Mouse (Mus musculus): Measurements from ENCODE around the gene Pbx1.

DNA sequence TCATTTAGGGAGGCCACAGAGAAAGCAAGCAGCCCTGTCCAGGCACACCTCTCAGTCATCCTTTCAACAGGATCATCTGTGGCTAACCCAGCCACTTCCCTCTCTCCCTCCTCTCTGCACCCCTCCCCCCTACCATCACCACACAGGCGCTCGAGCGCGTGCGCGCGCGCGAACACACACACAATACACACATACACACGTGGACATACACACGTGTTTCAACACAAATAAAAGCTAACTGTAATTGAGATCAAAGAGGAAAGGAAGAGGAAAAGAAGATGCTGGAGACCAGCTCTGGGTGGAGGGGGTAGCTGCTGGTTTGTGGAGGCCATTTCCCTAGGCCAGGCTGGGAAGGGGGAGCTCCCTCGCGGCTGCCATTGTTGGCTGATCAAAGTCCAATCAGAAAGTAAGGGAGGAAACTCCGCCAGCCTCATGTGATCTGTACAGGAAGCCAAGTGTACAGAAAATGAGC is 75.1 kb downstream of the Pbx1 start:
- TF ChIP-seq ZC3H11A (IDR thresholded peaks at IDR 0.05; ENCODE audit: low read depth, low read length): no peak
- TF ChIP-seq POLR2A (IDR thresholded peaks at IDR 0.05; ENCODE audit: control insufficient read depth in 1 of 2, insufficient read depth in 1 of 2, low read depth in 1 of 2, low read length in 2 of 2, poor library complexity in 1 of 2): no peak
- TF ChIP-seq MAFK (IDR thresholded peaks at IDR 0.05; ENCODE audit: borderline replicate concordance, low read depth, low read length): no peak
- no peak for TF ChIP-seq MEF2A (IDR thresholded peaks at IDR 0.05; ENCODE audit: extremely low read depth, insufficient replicate concordance, low read depth, low read length, poor library complexity, severe bottlenecking)
- TF ChIP-seq CTCF (IDR thresholded peaks at IDR 0.05 in 2 of 3, conservative IDR thresholded peaks at IDR 0.05 in 1 of 3; ENCODE audit: control insufficient read depth in 1 of 3, insufficient read depth in 1 of 3, low read depth in 2 of 3, low read length in 3 of 3, poor library complexity in 1 of 3, severe bottlenecking in 1 of 3): no peak
- no peak for TF ChIP-seq TAL1 (IDR thresholded peaks at IDR 0.05; ENCODE audit: low read length)
- TF ChIP-seq TCF12 (IDR thresholded peaks at IDR 0.05; ENCODE audit: low read depth, low read length): no peak
- no peak for TF ChIP-seq SIN3A (IDR thresholded peaks at IDR 0.05; ENCODE audit: low read length)
- no peak for TF ChIP-seq NRF1 (IDR thresholded peaks at IDR 0.05; ENCODE audit: insufficient read depth, low read depth, low read length, poor library complexity, severe bottlenecking)

All from MEL (cell line).